Mouse (Mus musculus): ENCODE results near the gene Rnf220.

- TF ChIP-seq JUND (conservative IDR thresholded peaks at IDR 0.05; ENCODE audit: low read depth, low read length) (no peak), POLR2A (IDR thresholded peaks at IDR 0.05; ENCODE audit: low read depth, low read length) (no peak), EP300 (IDR thresholded peaks at IDR 0.05; ENCODE audit: low read length) (no peak), CTCF (conservative IDR thresholded peaks at IDR 0.05 in 1 of 2, IDR thresholded peaks at IDR 0.05 in 1 of 2; ENCODE audit: low read depth in 2 of 2, low read length in 2 of 2) (no peak), BHLHE40 (IDR thresholded peaks at IDR 0.05; ENCODE audit: low read depth, low read length) (no peak), USF1 (IDR thresholded peaks at IDR 0.05; ENCODE audit: low read depth, low read length) (no peak)
These were observed 123.4 kb downstream of the Rnf220 start for GRCm38 (mm10) chr4:117373324-117374077.

Data from CH12.LX (cell line).